Mouse (Mus musculus) CD8-positive naive resting alpha-beta T cell, adult 2 months (primary cell): ENCODE data around the gene Tbc1d22a.
A peak's percentile ranks its signal among the peaks of the same experiment; 100 is the strongest.

ENCODE experiments used
- DNase-seq, 2 experiments: peaks; one replicate each; pipeline ENCODE4 v3.0.0; 2022; ENCODE audit warnings: low read depth in 2 of 2, low spot score in 2 of 2

The Tbc1d22a gene

DNA sequence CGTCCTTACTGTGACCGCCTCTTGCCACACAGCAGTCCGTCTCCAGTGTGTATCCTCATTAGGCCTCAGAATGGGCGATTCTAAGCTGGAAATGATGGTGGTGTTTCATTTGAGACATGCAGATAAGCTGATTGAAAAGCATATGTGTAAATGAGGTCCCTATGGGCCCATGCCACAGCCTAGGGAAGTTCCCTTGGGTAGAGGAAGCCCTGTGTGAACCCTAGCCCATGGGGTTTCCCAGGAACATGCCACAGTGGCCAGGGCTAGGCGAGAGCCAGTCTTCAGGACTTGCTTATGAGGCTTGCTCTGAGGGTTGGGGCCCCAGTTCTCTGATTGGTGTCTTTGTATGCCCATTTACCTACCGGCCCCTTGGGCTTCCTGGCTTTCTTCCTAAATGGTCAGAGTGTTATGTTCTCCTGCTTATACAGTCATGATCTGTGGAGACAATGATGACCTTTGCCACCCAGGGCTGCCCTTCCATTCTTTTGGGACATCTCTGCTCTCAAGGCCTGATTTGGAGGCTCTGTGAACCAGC, 161.7 kb downstream of the Tbc1d22a start:
- DNase-seq, result no peak

DNA sequence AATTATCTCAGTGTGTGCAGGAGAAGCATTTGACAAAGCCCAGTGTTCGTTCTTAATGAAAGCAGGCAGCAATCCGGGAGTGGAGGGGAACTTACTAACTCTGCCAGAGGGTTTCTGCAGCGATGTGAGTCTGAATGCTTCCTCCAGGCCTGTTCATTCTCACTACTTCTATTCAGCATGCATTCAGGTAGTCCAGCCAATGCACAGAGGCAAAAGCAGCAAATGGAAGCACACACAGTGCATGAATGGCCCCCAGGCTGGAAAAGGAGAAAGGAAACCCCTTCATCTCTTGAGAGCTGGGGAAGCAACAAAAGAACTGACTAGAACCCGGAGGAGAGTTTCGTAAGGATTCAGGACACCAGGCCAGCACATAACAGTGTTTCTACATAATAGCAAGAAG, 169.0 kb downstream of the Tbc1d22a start:
- no peak for DNase-seq

DNA sequence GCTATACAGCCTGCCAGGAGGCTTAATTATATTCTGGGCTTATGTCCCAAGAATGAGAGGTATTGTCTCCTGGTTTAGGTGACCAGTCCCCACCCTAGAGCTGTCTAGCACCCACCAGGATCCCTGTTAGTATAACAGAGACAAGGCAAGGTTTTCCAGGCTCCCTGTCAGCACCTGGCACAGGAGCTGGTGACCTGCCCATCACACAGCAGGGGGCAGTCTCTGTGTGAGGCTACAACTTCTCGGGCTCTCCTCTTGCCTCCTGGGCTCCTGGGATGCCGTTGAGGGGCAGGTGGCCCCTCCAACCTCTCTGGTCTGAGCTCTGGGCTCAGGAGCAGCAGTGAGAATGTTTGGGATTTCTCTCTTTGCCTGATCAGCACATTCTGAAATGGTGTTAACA, 171.2 kb downstream of the Tbc1d22a start:
- DNase-seq, result no peak

DNA sequence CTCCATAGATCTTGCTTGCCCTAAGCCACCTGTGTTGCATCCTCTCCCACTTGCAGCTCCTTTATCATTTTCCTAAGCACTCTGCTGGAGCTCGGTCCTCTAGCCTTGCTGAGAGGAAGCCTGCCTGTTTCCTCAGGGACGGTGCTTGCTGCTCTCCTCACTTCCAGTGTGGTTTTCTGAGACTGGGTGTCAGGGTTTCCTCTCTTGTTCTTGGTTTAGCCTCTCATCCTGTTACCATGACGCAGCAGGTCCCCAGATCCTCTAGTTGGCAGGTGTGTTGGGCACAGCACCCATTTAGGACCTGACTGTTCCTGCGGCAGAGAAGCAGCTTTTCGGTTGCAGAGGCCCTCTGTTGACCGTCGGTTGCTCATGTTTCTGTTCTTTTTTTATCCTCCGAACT, 172.1 kb downstream of the Tbc1d22a start:
- DNase-seq, result no peak

DNA sequence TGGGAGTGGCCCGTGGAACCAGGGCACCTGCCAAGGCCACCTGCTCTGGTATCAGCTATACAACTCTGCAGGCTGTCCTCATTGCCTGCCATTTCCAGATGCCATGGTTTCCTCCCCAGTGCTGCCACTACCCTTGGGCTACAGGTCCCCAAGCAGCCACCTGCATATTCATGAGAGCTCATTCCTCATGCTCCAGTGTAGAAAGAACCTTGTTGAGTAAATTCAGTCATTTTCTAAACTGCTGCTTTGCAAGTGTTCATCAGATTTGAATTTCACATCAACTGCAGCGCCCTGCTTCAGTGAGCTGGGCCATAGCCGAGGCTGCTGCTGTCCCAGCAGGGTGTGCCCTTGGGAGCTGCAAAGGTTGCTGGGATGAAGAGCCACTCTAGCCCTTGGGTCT, 174.3 kb downstream of the Tbc1d22a start:
- no peak for DNase-seq

DNA sequence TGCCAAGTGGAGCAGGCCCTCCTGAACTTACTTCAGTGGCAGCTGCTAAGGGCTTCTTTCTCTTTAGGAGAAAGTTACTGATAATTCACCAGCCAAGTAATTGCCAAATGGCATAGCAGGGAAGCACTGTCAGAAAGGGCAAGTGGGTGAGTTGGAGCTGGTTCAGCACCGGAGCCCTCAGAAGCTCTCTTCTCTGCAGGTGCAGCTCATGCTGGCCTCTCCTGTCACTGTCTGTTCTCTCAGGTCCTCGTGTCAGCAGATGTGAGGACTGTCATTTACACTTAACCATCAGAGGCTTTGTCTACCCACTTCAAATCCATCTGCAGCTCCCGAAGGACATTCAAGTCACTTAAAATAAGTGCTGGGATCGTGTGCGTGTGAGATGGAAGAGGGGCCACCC, 190.6 kb downstream of the Tbc1d22a start:
- DNase-seq, result no peak

DNA sequence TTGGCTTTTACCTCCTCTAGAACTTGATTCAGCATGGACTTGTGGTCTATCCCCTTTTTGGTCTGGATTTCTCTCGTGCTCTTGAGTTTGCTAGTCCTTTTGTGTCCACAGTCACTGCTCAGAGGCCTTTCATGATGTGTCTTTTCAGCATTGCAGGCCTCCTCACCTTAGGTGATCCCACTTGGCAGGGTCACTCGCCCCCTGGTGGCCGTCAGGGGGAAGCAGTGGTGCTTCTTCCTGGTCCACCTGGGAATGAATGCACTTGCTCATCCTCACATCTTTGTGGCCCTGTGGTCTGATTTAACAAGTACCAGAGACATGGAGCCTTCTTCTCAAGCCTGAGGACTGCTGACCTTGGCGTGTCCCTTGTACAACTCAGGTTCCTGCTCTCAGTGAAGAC, 191.3 kb downstream of the Tbc1d22a start:
- DNase-seq, result peak; percentile 66 to 68

DNA sequence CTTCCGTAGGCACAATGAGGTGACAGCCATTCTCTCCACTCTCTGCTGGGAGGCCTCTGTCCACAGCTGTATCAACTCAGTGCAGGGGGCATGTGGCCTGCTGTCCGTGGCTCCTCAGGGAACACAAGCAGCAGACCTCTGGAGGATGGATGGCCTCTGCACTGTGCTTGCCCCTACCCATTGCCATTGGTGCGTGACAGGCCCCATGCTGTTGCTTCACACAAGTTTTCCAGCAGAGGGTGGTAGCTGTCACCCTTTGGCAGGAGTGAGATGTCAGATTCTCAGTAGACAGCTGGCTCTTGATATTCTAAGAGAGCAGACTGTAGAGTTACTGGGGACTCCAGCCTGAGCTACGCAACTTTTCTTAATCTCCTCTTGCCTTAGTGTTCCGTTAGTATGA, 195.1 kb downstream of the Tbc1d22a start:
- DNase-seq, result no peak

DNA sequence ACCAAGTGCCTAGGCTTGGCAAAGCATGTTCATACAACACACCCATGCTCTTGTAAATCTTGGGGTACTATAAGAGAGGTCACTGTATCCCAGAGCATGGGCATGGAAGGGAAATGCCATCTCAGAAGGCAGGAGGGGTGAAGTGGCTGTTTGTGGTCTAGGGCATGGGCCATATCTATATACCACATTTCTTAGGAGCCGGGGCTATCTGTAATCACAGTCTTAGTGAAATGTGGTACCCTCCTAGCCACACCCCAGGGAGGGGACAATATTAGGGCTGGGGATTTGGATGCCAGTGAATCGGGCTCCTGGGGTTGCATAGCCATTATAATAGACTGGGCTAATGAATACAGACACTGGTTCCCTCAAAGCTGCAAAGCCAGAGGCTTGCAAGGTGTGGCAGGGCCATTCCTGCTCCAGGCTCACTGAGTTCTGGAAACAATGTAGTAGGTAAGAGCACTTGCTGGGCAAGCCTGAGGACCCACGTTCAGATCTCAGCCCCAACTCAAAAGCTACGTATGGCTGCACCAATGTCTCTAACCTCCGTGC, 197.3 kb downstream of the Tbc1d22a start:
- no peak for DNase-seq

DNA sequence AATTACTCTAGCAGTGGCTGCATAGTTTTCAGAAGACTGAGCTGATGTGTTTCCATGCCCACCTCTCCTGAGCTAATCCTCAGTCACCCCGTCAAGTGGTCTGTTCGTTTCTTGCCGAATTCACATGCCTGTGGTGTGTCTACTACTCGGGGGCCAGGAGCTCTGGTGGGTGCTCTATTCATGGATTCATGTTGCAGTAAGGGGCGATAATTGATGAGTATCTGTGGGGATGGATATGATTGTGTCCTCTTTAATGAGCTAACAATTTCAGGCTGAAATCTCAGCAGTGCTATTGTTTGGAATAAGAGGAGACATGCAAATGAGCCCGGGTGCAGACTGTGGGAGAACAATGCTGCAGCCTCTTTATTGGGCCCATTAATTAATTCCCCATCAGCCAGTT, 201.7 kb downstream of the Tbc1d22a start:
- no peak for DNase-seq

DNA sequence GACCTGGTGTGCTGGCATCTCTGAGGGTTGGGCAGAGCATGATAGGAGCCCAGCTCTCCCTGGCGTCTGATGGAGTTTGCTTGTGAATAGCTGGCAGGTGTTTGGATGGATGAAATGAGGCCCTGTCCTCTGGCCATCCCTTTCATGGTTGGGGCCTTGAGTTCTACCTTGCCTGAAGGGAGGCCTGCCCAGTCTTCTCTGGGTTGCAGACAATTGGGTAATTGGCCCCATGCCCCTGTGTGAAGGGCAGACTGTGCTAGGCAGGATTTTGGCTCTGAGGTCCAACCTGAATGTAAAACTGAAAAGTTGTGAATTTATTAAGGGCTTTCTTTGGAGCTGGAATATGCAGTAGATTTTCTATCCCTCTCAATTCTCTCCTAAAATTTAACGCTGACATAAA, 204.2 kb downstream of the Tbc1d22a start:
- no peak for DNase-seq

DNA sequence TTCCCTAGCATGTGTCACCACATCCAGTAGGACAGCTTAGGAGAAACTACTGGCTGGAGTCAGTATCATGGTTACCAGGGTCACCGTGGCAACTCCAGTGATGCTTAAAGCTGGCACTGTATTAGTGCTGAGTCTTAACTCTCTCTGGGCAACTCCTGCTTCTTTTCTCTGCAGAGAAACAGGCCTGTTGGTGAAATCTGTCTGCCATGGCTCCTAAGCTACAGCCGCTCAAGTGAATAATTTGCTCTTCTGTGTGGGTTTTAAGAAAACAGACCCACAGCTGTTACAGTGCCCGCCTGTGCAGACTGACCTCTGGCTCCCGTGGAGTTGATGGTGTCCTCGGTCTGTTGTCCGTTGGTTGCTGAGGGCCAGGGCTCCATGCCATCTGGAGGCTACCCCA, 205.4 kb downstream of the Tbc1d22a start:
- DNase-seq, result no peak

DNA sequence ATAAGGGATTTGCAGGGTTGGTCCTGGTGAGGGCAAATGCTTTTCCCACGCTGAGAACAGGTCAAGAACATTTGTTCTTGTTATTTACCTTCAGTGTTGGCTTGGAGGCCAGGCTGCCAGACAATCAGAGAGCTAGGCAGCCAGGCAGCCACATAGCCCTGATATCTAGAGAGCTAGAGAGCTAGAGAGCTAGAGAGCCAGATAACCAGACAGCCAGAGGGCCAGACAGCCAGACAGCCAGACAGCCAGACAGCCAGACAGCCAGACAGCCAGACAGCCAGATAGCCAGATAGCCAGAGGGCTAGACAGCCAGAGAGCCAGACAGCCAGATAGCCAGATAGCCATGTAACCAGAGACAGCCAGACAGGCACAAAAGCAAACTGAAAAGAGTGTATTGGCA, 208.6 kb downstream of the Tbc1d22a start:
- no peak for DNase-seq

DNA sequence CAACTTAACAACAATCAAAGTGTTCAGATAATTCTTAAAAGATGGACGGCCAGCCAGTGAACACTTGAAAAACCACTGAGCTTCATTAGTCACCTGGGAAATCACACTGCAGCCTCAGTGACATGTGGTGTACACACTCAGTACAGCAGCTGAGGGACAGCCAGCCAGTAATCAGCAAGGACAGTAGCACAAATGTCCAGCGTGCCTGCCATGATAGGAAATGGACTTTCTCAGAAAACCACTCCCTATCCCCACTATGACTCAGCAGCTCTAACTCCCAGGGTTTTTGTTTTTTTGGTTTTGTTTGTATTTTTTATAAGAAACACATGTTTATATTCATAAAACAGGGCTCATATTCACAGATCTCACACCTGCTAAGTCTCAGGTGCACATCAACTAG, 209.6 kb downstream of the Tbc1d22a start:
- DNase-seq, result no peak

DNA sequence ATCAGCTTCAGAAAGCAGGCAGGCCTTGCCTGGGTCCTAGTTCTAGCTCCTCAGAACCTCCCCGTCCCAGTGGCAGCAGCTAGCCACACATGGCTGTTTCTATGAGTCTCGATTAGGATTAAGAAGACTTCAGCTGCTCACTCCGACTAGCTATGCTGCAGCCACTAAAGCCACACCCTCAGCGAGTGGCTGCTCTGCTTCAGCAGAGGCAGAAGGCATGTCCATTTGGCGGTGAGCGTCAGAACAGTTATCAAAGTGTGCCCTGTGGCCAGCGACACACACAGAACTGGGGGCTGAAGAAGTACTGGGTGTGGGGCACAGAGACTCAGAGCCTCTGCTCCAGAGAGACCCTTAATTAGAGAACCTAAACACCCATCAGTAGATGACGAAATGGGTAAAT, 210.7 kb downstream of the Tbc1d22a start:
- no peak for DNase-seq

DNA sequence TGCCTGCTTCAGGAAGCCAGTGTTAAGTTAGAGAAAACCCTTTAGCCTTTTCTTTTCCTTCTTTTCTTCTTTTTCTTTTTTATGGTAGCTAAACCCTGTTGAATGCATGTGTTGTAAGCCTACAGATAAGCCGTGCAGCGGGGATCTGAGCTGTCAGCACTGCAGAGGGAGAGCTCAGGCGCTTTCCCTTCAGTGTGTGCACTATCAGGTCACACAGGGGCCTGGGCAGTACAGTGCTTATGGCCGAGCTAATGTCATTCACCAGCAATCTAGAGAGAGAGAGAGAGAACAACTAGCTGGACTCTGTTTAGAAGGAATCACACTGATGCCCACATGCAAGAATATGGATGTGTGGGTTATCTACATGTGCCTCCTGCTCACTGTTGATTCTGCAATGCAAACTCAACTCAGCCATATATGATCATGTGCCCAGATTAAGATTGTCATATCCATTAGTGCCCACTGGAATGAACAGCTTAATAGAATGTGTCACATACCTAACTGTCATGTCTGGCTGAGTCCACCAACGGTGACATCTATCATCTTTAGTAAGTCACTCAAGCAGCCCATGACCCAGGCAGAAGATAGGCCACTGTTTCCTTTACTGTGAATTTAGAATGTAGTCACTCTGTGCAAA, 212.2 kb downstream of the Tbc1d22a start:
- DNase-seq, result no peak

DNA sequence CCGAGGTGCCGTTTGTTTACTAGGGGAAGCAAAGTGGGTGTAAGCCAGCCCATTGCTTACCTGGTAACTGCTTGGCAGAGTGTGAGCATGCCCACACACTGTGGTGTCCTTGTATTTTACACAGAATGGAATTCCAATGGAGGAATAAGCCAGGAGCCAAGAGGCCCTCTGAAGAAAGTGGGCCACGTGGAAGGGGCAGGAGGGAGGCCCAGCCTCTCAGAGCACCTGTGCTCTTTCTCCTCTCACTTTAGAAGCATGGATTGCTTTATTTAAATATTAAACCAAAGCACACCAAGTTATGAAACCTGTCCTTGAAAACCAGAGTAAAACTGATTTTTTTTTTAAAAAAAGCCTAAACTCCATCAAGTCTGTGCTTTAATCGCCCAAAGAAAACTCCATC, 213.2 kb downstream of the Tbc1d22a start:
- DNase-seq, result no peak

DNA sequence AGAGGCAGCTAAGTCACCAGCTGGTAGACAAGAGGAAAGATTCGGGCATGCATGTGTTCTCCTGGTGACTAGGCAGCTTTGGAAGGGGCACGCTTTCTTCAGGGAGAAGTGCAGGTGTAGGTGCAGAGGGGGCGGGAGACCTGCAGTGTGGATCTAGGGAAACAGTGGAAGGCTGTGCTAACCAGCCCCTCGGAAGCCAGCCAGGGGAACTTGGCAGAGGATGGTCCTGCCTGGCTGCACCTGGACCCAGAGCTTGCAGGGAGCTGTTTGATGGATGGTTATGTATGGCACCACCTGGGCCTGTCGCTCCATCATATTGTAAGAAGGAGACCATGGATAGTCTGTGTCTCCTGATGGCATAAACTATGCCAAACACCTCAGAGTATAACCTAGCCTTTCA, 214.2 kb downstream of the Tbc1d22a start:
- DNase-seq, result no peak

DNA sequence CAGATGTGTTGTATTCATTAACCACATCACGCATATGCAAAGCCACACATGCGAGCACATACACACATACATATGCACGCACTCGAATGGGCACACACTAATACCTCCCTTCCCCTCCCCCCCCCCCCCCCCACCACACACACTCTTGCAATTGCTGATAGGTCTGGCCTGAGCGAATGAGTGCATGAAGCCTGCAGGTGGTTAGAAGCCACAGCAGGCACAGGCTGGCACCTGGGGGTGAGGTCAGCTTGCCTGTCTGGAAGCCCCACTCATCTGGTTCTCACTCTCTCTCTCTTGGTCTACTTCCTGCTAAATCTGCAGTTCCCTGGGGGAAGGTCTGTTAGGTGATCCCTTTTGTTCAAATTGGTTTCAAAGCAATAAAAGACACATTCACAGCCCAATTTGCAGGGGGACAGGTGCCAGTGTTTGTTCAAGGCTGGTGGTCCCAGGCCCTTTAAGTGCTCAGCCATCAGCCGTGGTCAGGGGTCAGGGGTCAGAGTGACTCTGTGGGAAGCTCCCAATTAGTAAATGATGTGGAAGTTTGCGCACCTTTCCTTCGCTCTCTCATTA, 215.6 kb downstream of the Tbc1d22a start:
- DNase-seq, result no peak

DNA sequence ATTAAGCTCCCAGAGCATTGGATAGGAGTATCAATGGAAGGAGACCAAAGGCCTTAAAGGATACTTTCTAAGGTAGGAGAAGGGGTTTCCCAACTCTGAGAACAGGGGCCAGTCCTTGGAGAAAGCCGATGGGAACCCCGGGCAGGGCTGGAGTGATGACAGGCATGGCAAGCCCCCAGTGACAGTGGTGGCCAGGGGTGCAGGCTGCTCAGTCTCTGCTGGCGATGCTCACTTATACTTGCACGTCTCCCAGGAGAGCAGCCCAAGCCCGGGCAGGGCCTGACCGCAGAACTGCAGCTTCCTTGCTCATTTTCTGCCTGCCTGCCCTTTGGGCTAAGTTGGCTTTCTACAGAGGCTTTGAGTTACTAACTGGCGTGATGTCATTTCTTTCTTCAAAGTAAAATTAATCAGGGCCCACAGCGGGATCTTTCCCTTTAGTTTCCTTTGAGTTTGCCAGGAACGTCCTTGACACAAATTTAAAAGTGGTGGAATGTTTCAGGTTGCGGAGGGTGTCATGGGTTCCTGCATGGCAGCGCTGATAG, 217.4 kb downstream of the Tbc1d22a start:
- no peak for DNase-seq

DNA sequence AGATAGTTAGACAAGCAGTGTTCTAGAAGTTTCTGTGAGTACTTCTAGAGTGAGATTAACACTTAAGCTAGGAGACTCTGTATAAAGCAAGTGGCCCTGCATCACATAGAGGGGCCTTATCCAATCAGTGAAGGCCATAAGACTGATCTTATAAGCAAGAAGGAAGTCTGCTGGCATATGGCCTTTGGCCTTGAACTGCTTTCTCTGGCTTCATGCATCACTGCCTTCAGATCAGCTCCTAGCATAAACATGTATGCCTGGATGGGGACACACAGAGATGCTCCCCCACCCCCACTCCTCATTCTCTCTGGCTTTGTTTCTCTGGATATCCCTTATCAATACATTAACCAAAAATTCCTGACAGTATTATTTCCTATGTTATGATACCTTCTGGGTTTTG, 218.5 kb downstream of the Tbc1d22a start:
- no peak for DNase-seq

DNA sequence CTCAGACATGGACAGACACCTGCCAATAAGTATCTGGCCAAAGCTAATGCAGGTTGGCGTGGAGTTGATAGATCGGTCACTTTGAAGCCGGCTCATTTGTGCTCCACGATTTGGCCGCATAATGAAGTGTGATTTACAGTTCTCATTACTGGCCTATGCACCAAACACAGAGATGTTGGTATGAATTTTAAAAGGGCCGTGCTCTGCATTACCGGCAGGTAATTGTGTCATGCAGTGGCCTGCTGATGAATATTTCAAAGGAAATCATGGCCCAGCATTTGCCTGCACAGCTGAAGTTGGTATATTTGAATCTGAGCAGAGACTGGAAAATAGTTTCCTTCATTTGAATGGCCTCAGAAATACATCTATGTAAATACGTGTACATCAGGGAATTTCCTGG, 219.1 kb downstream of the Tbc1d22a start:
- no peak for DNase-seq

DNA sequence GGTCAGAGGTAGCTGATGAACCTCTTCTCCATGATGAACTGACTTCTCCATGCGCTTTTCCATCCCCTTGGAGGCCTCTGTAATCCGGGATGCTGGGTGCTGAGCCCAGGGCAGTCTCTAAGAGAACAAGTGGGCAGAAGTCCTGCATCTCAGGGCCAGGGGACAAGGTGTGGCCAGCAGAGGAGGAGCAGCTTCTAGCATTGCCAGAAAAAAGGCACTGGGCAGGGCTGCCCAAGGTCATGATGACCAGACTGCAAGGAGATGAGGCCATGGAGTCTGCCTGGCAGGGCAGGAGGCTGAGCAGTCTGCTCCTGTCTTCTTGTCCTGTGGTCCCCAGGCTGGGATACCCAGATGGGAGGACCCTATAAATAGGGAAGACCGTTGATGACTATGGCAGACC, 220.0 kb downstream of the Tbc1d22a start:
- DNase-seq, result no peak
